Comparison of ENCODE assay signal across 9 mouse cellular contexts in the genomic region with DNA sequence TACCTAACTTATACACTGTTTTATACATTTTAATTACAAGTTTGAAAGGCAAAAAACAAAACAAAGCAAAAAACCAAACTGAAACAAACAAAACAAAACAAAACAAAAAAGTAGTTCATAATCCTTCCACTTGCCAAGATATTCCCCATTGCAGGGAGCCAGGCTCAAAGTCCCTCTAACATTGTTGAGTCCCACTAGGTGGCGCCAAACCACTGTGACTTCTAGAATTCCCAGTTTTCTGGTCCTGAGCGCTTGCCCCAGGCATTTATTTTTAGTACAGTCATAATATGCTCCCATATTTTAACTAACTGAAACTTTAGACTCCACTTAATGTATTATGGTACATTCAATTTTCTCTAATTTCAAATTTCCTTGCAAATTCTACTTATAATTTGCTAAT. TPM values are rescaled to one million over a fixed set of nuclear protein-coding genes. Genes with fewer than 3 reads are reported as not detected.
A peak's percentile ranks its signal among the peaks of the same experiment; 100 is the strongest.
DNase-seq lines count a peak whose midpoint lies in the region; ATAC-seq and TF ChIP-seq lines count a peak whose summit lies in the region.
"Had no signal": no experiment of that assay in that cellular context is flagged by ENCODE, and none has a peak within 500 bp of the region (broad histone marks: within the 10 kb centered on the region; RNA-seq: fewer than 3 reads in every experiment).

No protein-coding gene starts in this region.

- peak; percentile 27 to 78 for DNase-seq in heart, adult 18-20 months
- DNase-seq in adrenal gland, postnatal 14 days: peak; percentile 79
- DNase-seq in embryonic facial prominence, embryonic 11.5 days (ENCODE audit: low spot score): peak; percentile 81
- peak; percentile 86 for DNase-seq in hindbrain, embryonic 14.5 days (ENCODE audit: low spot score)
- peak; percentile 13 for DNase-seq in left cerebral cortex, adult 11 months (ENCODE audit: low spot score)

- 9% methylated on average over 2 of the region's 2 CpGs for WGBS in heart, embryonic 12.5 days
- 22% methylated on average over 2 of the region's 2 CpGs for WGBS in embryonic facial prominence, embryonic 11.5 days
- 26% methylated on average over 2 of the region's 2 CpGs for WGBS in hindbrain, embryonic 14.5 days
- 19% methylated on average over 2 of the region's 2 CpGs for WGBS in midbrain, embryonic 15.5 days

- peak; percentile 22; the same call in 1 of the 2 replicates for TF ChIP-seq CTCF in testis, adult 2 months (IDR thresholded peaks at IDR 0.05; ENCODE audit: control insufficient read depth, insufficient read depth, insufficient replicate concordance, low read depth, low read length)

- ATAC-seq in heart, embryonic 12.5 days (ENCODE audit: insufficient number of reproducible peaks, low FRiP score): no peak
- ATAC-seq in embryonic facial prominence, embryonic 11.5 days (replicated peaks; ENCODE audit: insufficient number of reproducible peaks, low FRiP score, low TSS enrichment, low read depth): no peak
- ATAC-seq in hindbrain, embryonic 14.5 days (ENCODE audit: low FRiP score): peak; percentile 68; the same call in 1 of the 2 replicates
- ATAC-seq in midbrain, embryonic 15.5 days (replicated peaks): 0 out of 2 replicates have a peak, but pooled peaks have one; percentile 72

- no peak for TF ChIP-seq POLR2A in testis, adult 2 months (IDR thresholded peaks at IDR 0.05; ENCODE audit: control insufficient read depth, low read depth, low read length)

- no peaks in the 10 kb centered on the region for H3K36me3 ChIP-seq in heart, embryonic 12.5 days
- no peaks in the 10 kb centered on the region for H3K36me3 ChIP-seq in embryonic facial prominence, embryonic 11.5 days (replicated peaks; ENCODE audit: control insufficient read depth, insufficient read depth, low read depth, low read length)
- no peaks in the 10 kb centered on the region for H3K36me3 ChIP-seq in hindbrain, embryonic 14.5 days (replicated peaks; ENCODE audit: control insufficient read depth, insufficient read depth)
- H3K36me3 ChIP-seq in midbrain, embryonic 15.5 days (replicated peaks): no peaks in the 10 kb centered on the region
- no peaks in the 10 kb centered on the region for H3K36me3 ChIP-seq in testis, adult 2 months (ENCODE audit: control insufficient read depth, insufficient read depth, low read length)

- no peaks in the 10 kb centered on the region for H3K27me3 ChIP-seq in heart, embryonic 12.5 days (replicated peaks)
- H3K27me3 ChIP-seq in embryonic facial prominence, embryonic 11.5 days (ENCODE audit: control insufficient read depth, insufficient read depth, low read length): no peaks in the 10 kb centered on the region
- H3K27me3 ChIP-seq in hindbrain, embryonic 14.5 days (ENCODE audit: control insufficient read depth, insufficient read depth, low read length): no peaks in the 10 kb centered on the region
- H3K27me3 ChIP-seq in midbrain, embryonic 15.5 days (replicated peaks): no peaks in the 10 kb centered on the region
- H3K27me3 ChIP-seq in testis, adult 2 months (ENCODE audit: control insufficient read depth, insufficient read depth, low read length): no peaks in the 10 kb centered on the region

- H3K27ac ChIP-seq in heart, embryonic 12.5 days (ENCODE audit: poor library complexity, severe bottlenecking): no peak overlapping the region
- no peak overlapping the region for H3K27ac ChIP-seq in embryonic facial prominence, embryonic 11.5 days (replicated peaks; ENCODE audit: low read depth, low read length)
- no peak overlapping the region for H3K27ac ChIP-seq in hindbrain, embryonic 14.5 days
- no peak overlapping the region for H3K27ac ChIP-seq in midbrain, embryonic 15.5 days
- H3K27ac ChIP-seq in testis, adult 2 months (ENCODE audit: control insufficient read depth, insufficient read depth, low read depth, low read length): no peak overlapping the region

- H3K9me3 ChIP-seq in heart, embryonic 12.5 days (replicated peaks): no peaks in the 10 kb centered on the region
- H3K9me3 ChIP-seq in embryonic facial prominence, embryonic 11.5 days (replicated peaks; ENCODE audit: control insufficient read depth, low read length): no peaks in the 10 kb centered on the region
- no peaks in the 10 kb centered on the region for H3K9me3 ChIP-seq in hindbrain, embryonic 14.5 days (ENCODE audit: control insufficient read depth, low read length)
- H3K9me3 ChIP-seq in midbrain, embryonic 15.5 days: no peaks in the 10 kb centered on the region

- no peak overlapping the region for H3K9ac ChIP-seq in heart, embryonic 12.5 days
- no peak overlapping the region for H3K9ac ChIP-seq in embryonic facial prominence, embryonic 11.5 days (replicated peaks; ENCODE audit: low read length)
- no peak overlapping the region for H3K9ac ChIP-seq in hindbrain, embryonic 14.5 days
- H3K9ac ChIP-seq in midbrain, embryonic 15.5 days: no peak overlapping the region

- H3K4me1 ChIP-seq in heart, embryonic 12.5 days (replicated peaks): no peaks in the 10 kb centered on the region
- no peaks in the 10 kb centered on the region for H3K4me1 ChIP-seq in embryonic facial prominence, embryonic 11.5 days (ENCODE audit: control insufficient read depth, insufficient read depth, low read length)
- no peaks in the 10 kb centered on the region for H3K4me1 ChIP-seq in hindbrain, embryonic 14.5 days (replicated peaks; ENCODE audit: control insufficient read depth, insufficient read depth, low read length)
- no peaks in the 10 kb centered on the region for H3K4me1 ChIP-seq in midbrain, embryonic 15.5 days
- H3K4me1 ChIP-seq in testis, adult 2 months (ENCODE audit: control insufficient read depth, insufficient read depth, low read length): no peaks in the 10 kb centered on the region

- no peak overlapping the region for H3K4me3 ChIP-seq in heart, embryonic 12.5 days
- no peak overlapping the region for H3K4me3 ChIP-seq in embryonic facial prominence, embryonic 11.5 days (ENCODE audit: low read depth, low read length)
- no peak overlapping the region for H3K4me3 ChIP-seq in hindbrain, embryonic 14.5 days (replicated peaks; ENCODE audit: low read length)
- no peak overlapping the region for H3K4me3 ChIP-seq in midbrain, embryonic 15.5 days
- H3K4me3 ChIP-seq in testis, adult 2 months (ENCODE audit: control insufficient read depth, low read depth, low read length): no peak overlapping the region

- H3K4me2 ChIP-seq in heart, embryonic 12.5 days: no peak overlapping the region
- H3K4me2 ChIP-seq in embryonic facial prominence, embryonic 11.5 days (ENCODE audit: low read depth, low read length): no peak overlapping the region
- no peak overlapping the region for H3K4me2 ChIP-seq in hindbrain, embryonic 14.5 days (replicated peaks)
- no peak overlapping the region for H3K4me2 ChIP-seq in midbrain, embryonic 15.5 days

RNA-seq across cellular contexts. Expression of gene Tas2r138, which starts 4.9 kb away (rescaled TPM):
- not detected for total RNA-seq in heart, adult 18-20 months (2021)
- not detected in 2 replicates for polyA plus RNA-seq in heart, embryonic 12.5 days (2016; fragmentation: Nextera tagmentation; extraction: Ambion mirVana)
- total RNA-seq in adrenal gland, postnatal 14 days (2021): not detected in 2 replicates
- not detected in 2 replicates for polyA plus RNA-seq in embryonic facial prominence, embryonic 11.5 days (2014; fragmentation: Nextera tagmentation; extraction: Ambion mirVana)
- polyA plus RNA-seq in hindbrain, embryonic 14.5 days (2014; fragmentation: Nextera tagmentation; extraction: Ambion mirVana): not detected in 2 replicates
- polyA plus RNA-seq in midbrain, embryonic 15.5 days (2015; fragmentation: Nextera tagmentation; extraction: Ambion mirVana): not detected in 2 replicates
- polyA plus RNA-seq in testis, adult 2 months (2012; rRNA removed): not detected in 2 replicates
- polyA plus RNA-seq: liver, embryonic 16.5 days had no signal

RNA-seq across cellular contexts. Expression of gene Mgam, which starts 10.7 kb away (rescaled TPM):
- total RNA-seq in heart, adult 18-20 months (2021): under 1 TPM; 0.10 to 0.12 TPM
- polyA plus RNA-seq in heart, embryonic 12.5 days (2016; fragmentation: Nextera tagmentation; extraction: Ambion mirVana): 0.09 and 0.21 TPM in 2 replicates
- 0.94 and 10.5 TPM in 2 replicates for total RNA-seq in adrenal gland, postnatal 14 days (2021)
- polyA plus RNA-seq in embryonic facial prominence, embryonic 11.5 days (2014; fragmentation: Nextera tagmentation; extraction: Ambion mirVana): not detected in 2 replicates
- 0.13 and 0.28 TPM in 2 replicates for polyA plus RNA-seq in hindbrain, embryonic 14.5 days (2014; fragmentation: Nextera tagmentation; extraction: Ambion mirVana)
- 0.08 and 0.18 TPM in 2 replicates for polyA plus RNA-seq in midbrain, embryonic 15.5 days (2015; fragmentation: Nextera tagmentation; extraction: Ambion mirVana)
- 2.2 and 2.3 TPM in 2 replicates for polyA plus RNA-seq in testis, adult 2 months (2012; rRNA removed)

RNA-seq across cellular contexts. Expression of gene Clec5a, which starts 32.3 kb away (rescaled TPM):
- under 1 TPM; 0.54 to 0.92 TPM for total RNA-seq in heart, adult 18-20 months (2021)
- 0.21 and 0.33 TPM in 2 replicates for polyA plus RNA-seq in heart, embryonic 12.5 days (2016; fragmentation: Nextera tagmentation; extraction: Ambion mirVana)
- 0.41 and 0.45 TPM in 2 replicates for total RNA-seq in adrenal gland, postnatal 14 days (2021)
- polyA plus RNA-seq in embryonic facial prominence, embryonic 11.5 days (2014; fragmentation: Nextera tagmentation; extraction: Ambion mirVana): 0.74 and 1.5 TPM in 2 replicates
- polyA plus RNA-seq in hindbrain, embryonic 14.5 days (2014; fragmentation: Nextera tagmentation; extraction: Ambion mirVana): 0.25 and 0.59 TPM in 2 replicates
- 0.40 and 0.71 TPM in 2 replicates for polyA plus RNA-seq in midbrain, embryonic 15.5 days (2015; fragmentation: Nextera tagmentation; extraction: Ambion mirVana)
- 0.24 TPM in 1 of 2 replicates, not detected in the other for polyA plus RNA-seq in testis, adult 2 months (2012; rRNA removed)

RNA-seq across cellular contexts. Expression of gene Olfr460, which starts 48.7 kb away (rescaled TPM):
- total RNA-seq in heart, adult 18-20 months (2021): not detected
- not detected in 2 replicates for polyA plus RNA-seq in heart, embryonic 12.5 days (2016; fragmentation: Nextera tagmentation; extraction: Ambion mirVana)
- total RNA-seq in adrenal gland, postnatal 14 days (2021): not detected in 2 replicates
- not detected in 2 replicates for polyA plus RNA-seq in embryonic facial prominence, embryonic 11.5 days (2014; fragmentation: Nextera tagmentation; extraction: Ambion mirVana)
- polyA plus RNA-seq in hindbrain, embryonic 14.5 days (2014; fragmentation: Nextera tagmentation; extraction: Ambion mirVana): not detected in 2 replicates
- not detected in 2 replicates for polyA plus RNA-seq in midbrain, embryonic 15.5 days (2015; fragmentation: Nextera tagmentation; extraction: Ambion mirVana)
- polyA plus RNA-seq in testis, adult 2 months (2012; rRNA removed): 0.19 TPM in 1 of 2 replicates, not detected in the other
- polyA plus RNA-seq: liver, embryonic 16.5 days had no signal

Comparison
In these comparisons a context has a peak if more than half of its experiments do, and no peak if none do; other contexts are left out.
1. DNase-seq: peak in every context shown above with its lines; median percentile 86 in hindbrain, embryonic 14.5 days; 81 in embryonic facial prominence, embryonic 11.5 days; 79 in adrenal gland, postnatal 14 days; 52 in heart, adult 18-20 months; 13 in left cerebral cortex, adult 11 months.
2. ATAC-seq: peak in hindbrain, embryonic 14.5 days (single experiment) and midbrain, embryonic 15.5 days (single experiment); none in heart, embryonic 12.5 days (single experiment) and embryonic facial prominence, embryonic 11.5 days (single experiment).